Comparison of ENCODE assay signal across 8 mouse cellular contexts in the genomic region with DNA sequence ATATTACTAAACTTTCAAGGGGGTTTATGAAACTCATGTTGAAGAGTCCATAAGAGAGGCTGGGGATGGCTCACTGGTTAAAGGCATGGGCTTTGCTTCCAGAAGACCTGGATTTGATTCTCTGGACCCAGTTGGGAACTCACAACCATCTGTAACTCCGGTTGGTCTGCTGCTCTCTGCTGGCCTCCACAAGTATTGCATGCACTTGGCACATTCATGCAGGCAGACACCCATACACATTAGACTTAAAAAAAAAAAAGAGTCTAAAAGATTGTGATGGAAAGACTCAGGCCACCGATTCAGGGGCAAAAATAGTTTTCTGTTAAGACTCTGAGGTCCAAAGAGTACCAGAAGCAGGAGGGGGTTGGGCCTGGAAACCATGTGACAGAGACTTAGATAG. TPM values are rescaled to one million over a fixed set of nuclear protein-coding genes. Genes with fewer than 3 reads are reported as not detected.
DNase-seq lines count a peak whose midpoint lies in the region; ATAC-seq lines count a peak whose summit lies in the region.

No protein-coding gene starts in this region.

- DNase-seq in ovary, postnatal 10 days (ENCODE audit: low spot score) = peak; percentile 42
- no peak for DNase-seq in ovary, adult 18-20 months (ENCODE audit: low spot score)
- DNase-seq in frontal cortex, postnatal 36 days (ENCODE audit: low spot score in 2 of 2) = peak; percentile 61 to 84
- DNase-seq in kidney, postnatal 10 days = peak; percentile 88
- peak; percentile 58 for DNase-seq in right cerebral cortex, postnatal 25 days

- H3K9me3 ChIP-seq in liver, embryonic 16.5 days (replicated peaks; ENCODE audit: control insufficient read depth, low read length) = no peaks in the 10 kb centered on the region

- 0 out of 2 replicates have a peak overlapping the region, but pooled peaks have one; percentile 20 for H3K27ac ChIP-seq in brown adipose tissue, adult 24 weeks (replicated peaks; ENCODE audit: low read depth, low read length)
- peak overlapping the region; percentile 33; the same call in 1 of the 2 replicates for H3K27ac ChIP-seq in liver, embryonic 16.5 days (ENCODE audit: low read length)

- H3K9ac ChIP-seq in liver, embryonic 16.5 days (ENCODE audit: low read depth, low read length) = no peak overlapping the region

- ATAC-seq in liver, embryonic 16.5 days (ENCODE audit: low read depth) = no peak
- ATAC-seq in inflammation-experienced regulatory T-cells, adult 6 months = no peak

- H3K4me1 ChIP-seq in brown adipose tissue, adult 24 weeks (ENCODE audit: control insufficient read depth, insufficient read depth, insufficient read length, low read length) = no peaks in the 10 kb centered on the region
- peaks cover 10% of the 10 kb centered on the region for H3K4me1 ChIP-seq in liver, embryonic 16.5 days (ENCODE audit: control insufficient read depth, low read depth, low read length)

- WGBS in liver, embryonic 16.5 days (ENCODE audit: insufficient replicate concordance) = 26% methylated on average over 2 of the region's 2 CpGs

- no peaks in the 10 kb centered on the region for H3K27me3 ChIP-seq in liver, embryonic 16.5 days (ENCODE audit: control insufficient read depth, insufficient read depth, low read depth, low read length)

- H3K4me2 ChIP-seq in liver, embryonic 16.5 days (ENCODE audit: low read depth, low read length) = no peak overlapping the region

- H3K36me3 ChIP-seq in liver, embryonic 16.5 days (ENCODE audit: control insufficient read depth, insufficient read depth) = peaks cover 60% of the 10 kb centered on the region

- no peak overlapping the region for H3K4me3 ChIP-seq in brown adipose tissue, adult 24 weeks (ENCODE audit: insufficient read depth, low read depth, low read length)
- H3K4me3 ChIP-seq in liver, embryonic 16.5 days (ENCODE audit: low read depth, low read length) = no peak overlapping the region

RNA-seq across cellular contexts. Expression of gene Fads1, which starts 8.1 kb away (rescaled TPM):
- polyA plus RNA-seq in brown adipose tissue, adult 24 weeks (2012; ENCODE audit: insufficient read depth, insufficient read length, missing spikeins) = 11.0 and 13.5 TPM in 2 replicates
- polyA plus RNA-seq in liver, embryonic 16.5 days (2015; fragmentation: Nextera tagmentation; extraction: Ambion mirVana) = 79.4 and 92.4 TPM in 2 replicates
- polyA plus RNA-seq in inflammation-experienced regulatory T-cells, adult 6 months (2017; shearing (Covaris generic)) = 1 to 10 TPM; 5.4 to 6.0 (median 5.7) TPM

RNA-seq across cellular contexts. Expression of gene Tmem258, which starts 13.0 kb away (rescaled TPM):
- 175 and 198 TPM in 2 replicates for polyA plus RNA-seq in brown adipose tissue, adult 24 weeks (2012; ENCODE audit: insufficient read depth, insufficient read length, missing spikeins)
- polyA plus RNA-seq in liver, embryonic 16.5 days (2015; fragmentation: Nextera tagmentation; extraction: Ambion mirVana) = 277 and 304 TPM in 2 replicates
- polyA plus RNA-seq in inflammation-experienced regulatory T-cells, adult 6 months (2017; shearing (Covaris generic)) = 100 to 1,000 TPM; 337 to 380 (median 368) TPM

RNA-seq across cellular contexts. Expression of gene Fen1, which starts 13.2 kb away (rescaled TPM):
- 1.4 and 2.1 TPM in 2 replicates for polyA plus RNA-seq in brown adipose tissue, adult 24 weeks (2012; ENCODE audit: insufficient read depth, insufficient read length, missing spikeins)
- polyA plus RNA-seq in liver, embryonic 16.5 days (2015; fragmentation: Nextera tagmentation; extraction: Ambion mirVana) = 114 and 125 TPM in 2 replicates
- 100 to 1,000 TPM in 1 of 3 experiments, 10 to 100 TPM in 2; 51.3 to 106 (median 64.4) TPM for polyA plus RNA-seq in inflammation-experienced regulatory T-cells, adult 6 months (2017; shearing (Covaris generic))

RNA-seq across cellular contexts. Expression of gene Myrf, which starts 49.8 kb away (rescaled TPM):
- polyA plus RNA-seq in brown adipose tissue, adult 24 weeks (2012; ENCODE audit: insufficient read depth, insufficient read length, missing spikeins) = 0.44 and 0.50 TPM in 2 replicates
- polyA plus RNA-seq in liver, embryonic 16.5 days (2015; fragmentation: Nextera tagmentation; extraction: Ambion mirVana) = 3.1 and 3.9 TPM in 2 replicates
- polyA plus RNA-seq in inflammation-experienced regulatory T-cells, adult 6 months (2017; shearing (Covaris generic)) = not detected

Comparison
In these comparisons a context has a peak if more than half of its experiments do, and no peak if none do; other contexts are left out.
1. RNA of gene Fen1, which starts 13.2 kb away (polyA plus RNA-seq): 114 to 125 TPM in liver, embryonic 16.5 days and 51.3 to 106 TPM in inflammation-experienced regulatory T-cells, adult 6 months; 1.4 to 2.1 TPM in brown adipose tissue, adult 24 weeks; every median in the first group is over 10 times any median in the second.